Comparison of ENCODE assay signal across 8 mouse cellular contexts in genomic region chr6:50261201-50261921, GRCm38 (mm10). TPM values are rescaled to one million over a fixed set of nuclear protein-coding genes. Genes with fewer than 3 reads are reported as not detected.
DNase-seq lines count a peak whose midpoint lies in the region; ATAC-seq and TF ChIP-seq lines count a peak whose summit lies in the region.

No protein-coding gene starts in this region.

- peak; percentile 72 for DNase-seq in T-cell, adult 2 months (ENCODE audit: low spot score)
- peak; percentile 89 to 92 for DNase-seq in cerebellum, postnatal 36 days
- DNase-seq in gastrocnemius, adult 2 months = peak; percentile 89
- peak; percentile 81 to 83 for DNase-seq in layer of hippocampus, postnatal 36 days
- peak; percentile 73 for DNase-seq in lung, postnatal 14 days
- DNase-seq in ovary, postnatal 14 days (ENCODE audit: low spot score) = peak; percentile 77
- peak; percentile 78 for DNase-seq in thymus, postnatal 14 days

- peak overlapping the region; percentile 74 for H3K27ac ChIP-seq in gastrocnemius, adult 2 months
- H3K27ac ChIP-seq in hindbrain, embryonic 16.5 days (ENCODE audit: low read depth, low read length) = peak overlapping the region; percentile 76

- ATAC-seq in hindbrain, embryonic 16.5 days = peak; percentile 93

- H3K36me3 ChIP-seq in hindbrain, embryonic 16.5 days (ENCODE audit: control insufficient read depth, insufficient read depth, low read length) = no peaks in the 10 kb centered on the region

- WGBS in hindbrain, embryonic 16.5 days = 2% methylated on average over 29 of the region's 35 CpGs

- H3K9ac ChIP-seq in hindbrain, embryonic 16.5 days (ENCODE audit: low read depth, low read length) = peak overlapping the region; percentile 84

- TF ChIP-seq CTCF in gastrocnemius, adult 2 months (IDR thresholded peaks at IDR 0.05) = no peak

- peaks cover 17% of the 10 kb centered on the region for H3K4me1 ChIP-seq in hindbrain, embryonic 16.5 days (ENCODE audit: control insufficient read depth, insufficient read depth, low read depth, low read length)

- peak overlapping the region; percentile 71 for H3K4me3 ChIP-seq in gastrocnemius, adult 2 months
- peak overlapping the region; percentile 60 for H3K4me3 ChIP-seq in hindbrain, embryonic 16.5 days (ENCODE audit: low read length)

- intact Hi-C loops in gastrocnemius, adult 2 months (cut with DNase I) = no loop called here

- H3K9me3 ChIP-seq in hindbrain, embryonic 16.5 days (ENCODE audit: control insufficient read depth, low read length) = no peaks in the 10 kb centered on the region

- peak overlapping the region; percentile 71 for H3K4me2 ChIP-seq in hindbrain, embryonic 16.5 days (ENCODE audit: low read length)

- no peaks in the 10 kb centered on the region for H3K27me3 ChIP-seq in hindbrain, embryonic 16.5 days (replicated peaks; ENCODE audit: control insufficient read depth, insufficient read depth, low read length)

RNA-seq across cellular contexts. Expression of gene Gsdme, which starts 2.3 kb away (rescaled TPM):
- total RNA-seq in gastrocnemius, adult 2 months (2021) = under 1 TPM; 0.26 to 0.70 TPM
- 79.7 and 81.7 TPM in 2 replicates for polyA plus RNA-seq in hindbrain, embryonic 16.5 days (2015; fragmentation: Nextera tagmentation; extraction: Ambion mirVana)
- total RNA-seq in layer of hippocampus, postnatal 36 days (2021) = 10 to 100 TPM; 10.0 to 10.3 TPM

Comparison
In these comparisons a context has a peak if more than half of its experiments do, and no peak if none do; other contexts are left out.
1. Peak in every context shown above with its lines: DNase-seq, ATAC-seq, H3K4me3 ChIP-seq and H3K27ac ChIP-seq.
2. RNA of gene Gsdme, which starts 2.3 kb away (total RNA-seq): 10.0 to 10.3 TPM in layer of hippocampus, postnatal 36 days; 0.26 to 0.70 TPM in gastrocnemius, adult 2 months; every median in the first group is over 4 times any median in the second.